Mouse (Mus musculus): ENCODE results near the gene Ube2r2.
A peak's percentile ranks its signal among the peaks of the same experiment; 100 is the strongest.

Gene Ube2r2

GRCm38 (mm10) chr4:41118706-41119292 lies 16.7 kb upstream of the Ube2r2 start:
- peak; percentile 53 for DNase-seq (ENCODE audit: low read depth, low spot score)

GRCm38 (mm10) chr4:41124180-41124951 lies 11.2 kb upstream of the Ube2r2 start, which contains the start of gene Nol6:
Gene Nol6, minus strand, starts transcription at chr4:41124455.
- peak; percentile 98 for DNase-seq (ENCODE audit: low read depth, low spot score)

- DNase-seq (ENCODE audit: low read depth, low spot score), result peak; percentile 75
Observed at GRCm38 (mm10) chr4:41129406-41129805, 6.1 kb upstream of the Ube2r2 start.

- DNase-seq (ENCODE audit: low read depth, low spot score), result no peak
Observed at GRCm38 (mm10) chr4:41129836-41130235, 5.7 kb upstream of the Ube2r2 start.

GRCm38 (mm10) chr4:41132471-41132870 lies 3.1 kb upstream of the Ube2r2 start:
- no peak for DNase-seq (ENCODE audit: low read depth, low spot score)

GRCm38 (mm10) chr4:41133529-41134291 lies 1.8 kb upstream of the Ube2r2 start:
- DNase-seq (ENCODE audit: low read depth, low spot score), result no peak

DNA sequence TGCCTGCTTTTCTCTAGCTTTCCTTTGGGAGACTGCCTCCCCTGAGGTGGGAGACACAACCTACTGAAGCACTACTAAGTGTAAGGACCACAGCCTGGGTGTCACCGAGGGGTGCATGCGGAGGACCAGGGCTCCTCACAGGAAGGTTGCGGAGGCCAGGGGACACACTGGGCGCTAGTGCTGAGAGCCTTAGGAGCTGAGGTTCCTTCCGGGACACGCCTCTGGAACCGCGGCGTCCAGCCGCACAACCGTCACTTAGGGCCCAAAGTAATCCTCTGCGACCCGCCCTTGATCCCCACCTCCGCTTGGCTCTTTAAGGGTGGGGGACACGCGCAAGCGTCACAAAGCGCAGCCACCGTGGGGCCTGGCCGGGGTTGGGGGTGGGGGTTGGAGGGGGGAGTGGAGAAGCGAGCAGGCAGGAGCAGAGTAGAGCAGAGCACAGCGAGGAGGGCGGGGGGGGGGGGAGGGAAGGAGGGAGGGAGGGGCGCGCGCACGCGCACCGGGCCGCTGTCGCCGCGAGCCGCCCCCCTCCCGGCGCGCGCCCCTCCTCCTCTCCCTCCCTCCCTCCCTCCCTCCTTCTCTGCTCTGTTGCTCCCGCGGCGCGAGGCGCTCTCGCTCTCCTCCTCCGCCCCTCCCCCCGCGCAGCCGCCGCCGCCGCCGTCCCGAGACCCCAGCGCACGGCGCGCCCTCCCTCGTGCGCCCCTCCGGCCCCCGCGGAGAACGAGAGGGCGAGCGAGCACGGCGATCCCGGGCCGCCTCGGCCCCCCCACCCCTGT lies 420 bp upstream of the Ube2r2 start:
- DNase-seq (ENCODE audit: low read depth, low spot score), result peak; percentile 83

- peak; percentile 49 for DNase-seq (ENCODE audit: low read depth, low spot score)
Observed at GRCm38 (mm10) chr4:41136454-41136805, 887 bp downstream of the Ube2r2 start.

DNA sequence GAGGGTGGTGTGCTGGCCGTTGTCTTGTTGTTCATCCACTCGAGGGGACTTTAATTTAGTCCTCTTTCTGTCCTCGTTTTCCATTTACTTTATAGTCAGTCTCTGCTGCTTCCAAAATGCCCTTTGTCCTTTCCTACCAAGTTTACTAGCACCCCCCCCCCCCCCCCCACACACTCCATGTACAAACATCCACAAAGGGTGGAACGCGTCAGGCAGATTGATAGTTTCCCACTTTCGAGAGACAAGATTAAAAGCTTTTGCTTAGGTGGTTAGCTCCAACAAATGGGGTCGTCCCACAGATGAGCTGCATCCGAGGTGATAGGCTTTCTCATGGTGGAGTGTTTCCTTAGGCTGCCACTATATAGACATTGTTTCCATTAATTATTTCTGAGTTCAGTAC lies 1.3 kb downstream of the Ube2r2 start:
- no peak for DNase-seq (ENCODE audit: low read depth, low spot score)

- DNase-seq (ENCODE audit: low read depth, low spot score), result no peak
Observed at GRCm38 (mm10) chr4:41140174-41140875, 4.8 kb downstream of the Ube2r2 start.

- DNase-seq (ENCODE audit: low read depth, low spot score), result no peak
Observed at GRCm38 (mm10) chr4:41142601-41143000, 7.1 kb downstream of the Ube2r2 start.

- DNase-seq (ENCODE audit: low read depth, low spot score), result no peak
Observed at GRCm38 (mm10) chr4:41149891-41150290, 14.3 kb downstream of the Ube2r2 start.

DNA sequence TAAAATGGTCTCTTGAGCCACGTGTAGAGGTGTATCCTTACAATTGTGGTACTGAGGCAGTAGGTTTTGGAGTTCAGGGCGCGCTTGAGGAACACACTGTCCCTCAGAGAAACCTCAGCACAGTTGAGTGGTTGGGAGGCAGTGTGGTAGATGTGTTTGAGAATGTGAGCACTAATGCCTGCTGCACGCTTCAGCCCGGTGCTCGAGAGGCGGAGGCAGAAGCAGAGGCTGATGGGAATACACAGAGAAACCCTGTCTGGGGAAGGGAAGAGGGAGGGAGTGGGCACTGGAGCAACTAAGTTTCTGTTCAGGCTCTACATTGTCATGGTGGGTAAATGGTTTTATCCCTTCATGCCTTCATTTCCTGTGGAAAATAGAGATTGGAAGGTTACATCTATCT lies 15.6 kb downstream of the Ube2r2 start:
- no peak for DNase-seq (ENCODE audit: low read depth, low spot score)

GRCm38 (mm10) chr4:41153146-41153545 lies 17.6 kb downstream of the Ube2r2 start:
- no peak for DNase-seq (ENCODE audit: low read depth, low spot score)

GRCm38 (mm10) chr4:41156961-41157360 lies 21.4 kb downstream of the Ube2r2 start:
- DNase-seq (ENCODE audit: low read depth, low spot score), result no peak

DNA sequence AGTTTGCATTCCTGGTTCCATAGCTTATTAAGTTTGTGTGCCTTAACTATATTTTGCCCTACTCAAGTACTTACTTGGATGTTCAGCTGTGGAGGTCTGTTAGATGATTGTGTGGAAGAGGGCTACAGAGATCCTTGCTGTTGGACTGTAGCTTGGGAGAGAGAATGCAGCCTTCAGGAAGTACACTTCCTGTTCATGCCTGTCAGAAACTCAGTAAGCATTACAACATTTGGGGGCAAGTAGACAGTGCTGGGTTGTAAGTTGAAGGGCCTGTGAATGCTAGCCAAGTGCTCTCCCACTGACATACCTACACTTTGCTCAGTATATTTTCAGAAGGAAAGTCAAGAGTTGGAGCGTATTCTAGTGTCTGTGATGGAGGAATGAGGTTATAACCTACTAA lies 22.7 kb downstream of the Ube2r2 start:
- DNase-seq (ENCODE audit: low read depth, low spot score), result no peak

- DNase-seq (ENCODE audit: low read depth, low spot score), result no peak
Observed at GRCm38 (mm10) chr4:41161232-41161631, 25.7 kb downstream of the Ube2r2 start.

GRCm38 (mm10) chr4:41164974-41165373 lies 29.4 kb downstream of the Ube2r2 start:
- no peak for DNase-seq (ENCODE audit: low read depth, low spot score)

GRCm38 (mm10) chr4:41165693-41166475 lies 30.3 kb downstream of the Ube2r2 start:
- DNase-seq (ENCODE audit: low read depth, low spot score), result peak; percentile 42

GRCm38 (mm10) chr4:41170970-41171369 lies 35.4 kb downstream of the Ube2r2 start:
- DNase-seq (ENCODE audit: low read depth, low spot score), result no peak

Data from skeletal muscle tissue, adult 2 months (tissue).